Mouse (Mus musculus): Measurements from ENCODE around the gene Sco2. TPM values are rescaled to one million over a fixed set of nuclear protein-coding genes. Genes with fewer than 3 reads are reported as not detected.
A peak's percentile ranks its signal among the peaks of the same experiment; 100 is the strongest.

The Sco2 gene
- 15.9 and 19.1 TPM in 2 replicates for polyA plus RNA-seq (2015; fragmentation: Nextera tagmentation; extraction: Ambion mirVana)

DNA sequence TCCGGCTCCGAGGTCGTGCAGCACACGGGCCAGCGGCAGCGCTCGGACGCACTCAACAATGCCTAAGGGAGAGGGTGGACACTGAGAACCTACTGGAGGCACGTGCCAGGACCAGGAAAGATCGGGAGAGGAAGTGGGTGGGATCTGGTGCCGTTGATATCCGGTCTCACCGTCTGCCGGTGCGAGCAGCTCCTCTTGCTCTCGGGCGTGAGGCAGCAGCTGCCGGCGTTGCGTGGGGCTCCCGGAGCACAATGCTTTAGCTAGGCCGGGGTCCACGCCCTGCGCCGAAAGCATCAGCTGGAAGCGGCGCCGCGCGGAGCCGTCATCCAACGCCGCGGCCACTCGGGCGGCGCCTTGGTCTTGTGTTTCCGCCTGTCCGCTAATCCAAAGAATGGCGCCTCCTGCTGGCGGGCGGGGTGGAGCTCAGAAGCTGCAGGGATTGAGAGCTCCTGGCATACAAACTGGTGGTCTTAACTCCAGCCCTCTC, at the start of gene Sco2:
Gene Sco2 (minus strand): TSS at position 85 of the 487 bp plus-strand sequence.
- peak within 1 kb of the TSS; percentile 68 for H3K4me3 ChIP-seq (ENCODE audit: low read length)
- peaks cover 22% of the 10 kb centered on the region for H3K4me1 ChIP-seq (ENCODE audit: control insufficient read depth, insufficient read depth, low read length)
- H3K4me2 ChIP-seq (ENCODE audit: low read depth, low read length): peak within 1 kb of the TSS; percentile 75
- H3K9me3 ChIP-seq (ENCODE audit: control insufficient read depth, low read length): no peaks in the 10 kb centered on the region
- WGBS: under 1% methylated on average over 42 of the region's 42 CpGs
- peaks cover 29% of the 10 kb centered on the region for H3K27me3 ChIP-seq (replicated peaks; ENCODE audit: control insufficient read depth, insufficient read depth, low read length)
- peak; percentile 89 for ATAC-seq
- H3K36me3 ChIP-seq (ENCODE audit: control insufficient read depth, insufficient read depth, low read length): peaks cover 24% of the 10 kb centered on the region
- peak within 1 kb of the TSS; percentile 93 for H3K27ac ChIP-seq (ENCODE audit: low read length)
- H3K9ac ChIP-seq (ENCODE audit: low read depth, low read length): peak within 1 kb of the TSS; percentile 84

DNA sequence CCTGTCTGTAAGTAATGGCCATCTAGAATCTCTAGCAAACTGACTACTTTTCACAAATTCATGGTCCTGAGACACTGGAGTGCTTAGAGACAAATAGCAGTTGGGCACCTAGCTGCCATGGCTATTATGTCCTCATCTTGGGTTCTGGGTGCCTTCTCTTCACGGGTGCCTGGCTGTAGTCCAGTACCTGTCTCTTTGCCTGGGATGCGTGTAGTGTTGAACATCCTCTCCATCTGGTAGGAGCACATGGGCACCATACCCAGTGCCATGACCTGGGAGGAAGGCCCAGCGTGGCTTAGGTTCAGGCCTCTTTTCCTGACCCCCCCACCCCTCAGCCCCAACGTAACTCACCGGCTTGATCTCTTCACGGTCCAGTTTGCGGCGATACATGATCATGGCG, 48.3 kb upstream of the Sco2 start:
- H3K9ac ChIP-seq (ENCODE audit: low read depth, low read length): no peak overlapping the region
- no peaks in the 10 kb centered on the region for H3K27me3 ChIP-seq (replicated peaks; ENCODE audit: control insufficient read depth, insufficient read depth, low read length)
- H3K4me3 ChIP-seq (ENCODE audit: low read length): no peak overlapping the region
- no peak overlapping the region for H3K27ac ChIP-seq (ENCODE audit: low read length)
- H3K4me1 ChIP-seq (ENCODE audit: control insufficient read depth, insufficient read depth, low read length): 0 out of 2 replicates have a peak, but pooled peaks cover 3% of the 10 kb centered on the region
- no peak overlapping the region for H3K4me2 ChIP-seq (ENCODE audit: low read depth, low read length)
- H3K9me3 ChIP-seq (ENCODE audit: control insufficient read depth, low read length): no peaks in the 10 kb centered on the region
- no peak for ATAC-seq
- H3K36me3 ChIP-seq (ENCODE audit: control insufficient read depth, insufficient read depth, low read length): 0 out of 2 replicates have a peak, but pooled peaks cover 7% of the 10 kb centered on the region
- 96% methylated on average over 9 of the region's 9 CpGs for WGBS

DNA sequence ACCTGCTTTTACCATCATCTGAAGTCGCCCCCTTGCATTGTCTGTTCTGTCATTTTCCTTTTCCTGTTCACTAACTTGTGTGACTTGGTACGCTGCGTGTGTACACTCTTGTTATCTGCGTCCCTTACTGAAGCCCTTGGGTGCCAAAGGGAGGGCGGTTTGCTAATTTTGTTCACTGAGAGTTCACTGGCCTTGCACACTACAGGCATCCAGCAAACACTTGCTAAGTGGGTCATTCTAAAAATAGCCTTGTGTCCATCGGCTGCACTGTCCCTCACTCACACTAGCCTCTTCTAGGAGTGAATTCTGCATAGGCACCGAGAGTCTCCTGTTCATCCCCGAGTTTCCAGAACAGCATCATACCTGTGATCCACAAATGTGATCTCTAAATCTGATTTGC, 41.6 kb upstream of the Sco2 start:
- no peaks in the 10 kb centered on the region for H3K4me1 ChIP-seq (ENCODE audit: control insufficient read depth, insufficient read depth, low read length)
- no peak overlapping the region for H3K4me3 ChIP-seq (ENCODE audit: low read length)
- no peaks in the 10 kb centered on the region for H3K27me3 ChIP-seq (replicated peaks; ENCODE audit: control insufficient read depth, insufficient read depth, low read length)
- no peak overlapping the region for H3K4me2 ChIP-seq (ENCODE audit: low read depth, low read length)
- WGBS: 84% methylated on average over 8 of the region's 8 CpGs
- no peak for ATAC-seq
- H3K9me3 ChIP-seq (ENCODE audit: control insufficient read depth, low read length): no peaks in the 10 kb centered on the region
- H3K27ac ChIP-seq (ENCODE audit: low read length): no peak overlapping the region
- H3K36me3 ChIP-seq (ENCODE audit: control insufficient read depth, insufficient read depth, low read length): 0 out of 2 replicates have a peak, but pooled peaks cover 3% of the 10 kb centered on the region
- no peak overlapping the region for H3K9ac ChIP-seq (ENCODE audit: low read depth, low read length)

DNA sequence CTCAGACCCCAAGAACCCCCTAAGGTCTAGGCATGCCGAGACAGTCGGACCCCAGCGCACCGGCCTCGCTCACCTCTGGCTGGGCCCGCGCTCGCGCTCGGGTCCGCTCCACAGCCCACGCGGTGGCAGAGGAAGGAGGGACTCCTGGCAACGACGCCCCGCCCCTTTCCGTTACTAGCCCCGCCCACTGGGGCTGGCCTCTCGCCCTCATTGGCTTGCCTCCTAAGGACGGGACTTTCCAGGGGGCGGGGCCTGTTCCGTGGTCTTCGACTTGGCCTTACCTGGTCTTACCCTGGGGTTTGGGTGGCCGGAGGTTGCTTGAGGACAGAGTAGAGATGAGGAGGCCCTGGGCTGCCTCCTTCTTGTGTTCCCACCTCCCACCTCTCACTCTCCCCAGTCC, 36.5 kb upstream of the Sco2 start, which contains the start of gene Syce3:
Gene Syce3 (minus strand): TSS at position 386 of the 400 bp plus-strand sequence.
- H3K4me3 ChIP-seq (ENCODE audit: low read length): no peak within 1 kb of the TSS
- no peak within 1 kb of the TSS for H3K9ac ChIP-seq (ENCODE audit: low read depth, low read length)
- no peaks in the 10 kb centered on the region for H3K36me3 ChIP-seq (ENCODE audit: control insufficient read depth, insufficient read depth, low read length)
- no peaks in the 10 kb centered on the region for H3K27me3 ChIP-seq (replicated peaks; ENCODE audit: control insufficient read depth, insufficient read depth, low read length)
- no peak within 1 kb of the TSS for H3K4me2 ChIP-seq (ENCODE audit: low read depth, low read length)
- no peaks in the 10 kb centered on the region for H3K9me3 ChIP-seq (ENCODE audit: control insufficient read depth, low read length)
- no peak for ATAC-seq
- no peaks in the 10 kb centered on the region for H3K4me1 ChIP-seq (ENCODE audit: control insufficient read depth, insufficient read depth, low read length)
- H3K27ac ChIP-seq (ENCODE audit: low read length): no peak within 1 kb of the TSS
- 77% methylated on average over 24 of the region's 24 CpGs for WGBS

DNA sequence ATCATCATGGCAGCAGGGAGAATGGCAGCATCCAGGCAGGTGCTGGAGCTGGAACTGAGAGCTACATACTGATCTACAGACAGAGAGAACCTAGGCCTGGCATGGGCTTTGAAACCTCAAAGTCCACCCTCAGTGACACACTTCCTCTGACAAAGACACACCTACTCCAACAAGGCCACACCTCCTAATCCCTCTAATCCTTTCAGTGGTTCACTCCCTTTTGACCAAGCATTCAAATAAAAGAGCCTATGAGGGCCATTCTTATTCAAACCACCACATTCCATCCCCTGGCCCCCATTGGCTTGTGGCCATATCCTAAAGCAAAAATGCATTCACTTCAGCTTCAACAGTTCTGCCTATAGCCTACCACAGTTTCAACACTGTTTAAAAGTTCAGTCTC, 33.0 kb upstream of the Sco2 start:
- Histone ChIP-seq H3K9me3 (ENCODE audit: control insufficient read depth, low read length) (no peaks in the 10 kb centered on the region), H3K4me1 (ENCODE audit: control insufficient read depth, insufficient read depth, low read length) (no peaks in the 10 kb centered on the region), H3K4me2 (ENCODE audit: low read depth, low read length) (no peak overlapping the region), H3K27ac (ENCODE audit: low read length) (no peak overlapping the region), H3K27me3 (replicated peaks; ENCODE audit: control insufficient read depth, insufficient read depth, low read length) (no peaks in the 10 kb centered on the region), H3K36me3 (ENCODE audit: control insufficient read depth, insufficient read depth, low read length) (no peaks in the 10 kb centered on the region), H3K9ac (ENCODE audit: low read depth, low read length) (no peak overlapping the region), H3K4me3 (ENCODE audit: low read length) (no peak overlapping the region)
- ATAC-seq: no peak

DNA sequence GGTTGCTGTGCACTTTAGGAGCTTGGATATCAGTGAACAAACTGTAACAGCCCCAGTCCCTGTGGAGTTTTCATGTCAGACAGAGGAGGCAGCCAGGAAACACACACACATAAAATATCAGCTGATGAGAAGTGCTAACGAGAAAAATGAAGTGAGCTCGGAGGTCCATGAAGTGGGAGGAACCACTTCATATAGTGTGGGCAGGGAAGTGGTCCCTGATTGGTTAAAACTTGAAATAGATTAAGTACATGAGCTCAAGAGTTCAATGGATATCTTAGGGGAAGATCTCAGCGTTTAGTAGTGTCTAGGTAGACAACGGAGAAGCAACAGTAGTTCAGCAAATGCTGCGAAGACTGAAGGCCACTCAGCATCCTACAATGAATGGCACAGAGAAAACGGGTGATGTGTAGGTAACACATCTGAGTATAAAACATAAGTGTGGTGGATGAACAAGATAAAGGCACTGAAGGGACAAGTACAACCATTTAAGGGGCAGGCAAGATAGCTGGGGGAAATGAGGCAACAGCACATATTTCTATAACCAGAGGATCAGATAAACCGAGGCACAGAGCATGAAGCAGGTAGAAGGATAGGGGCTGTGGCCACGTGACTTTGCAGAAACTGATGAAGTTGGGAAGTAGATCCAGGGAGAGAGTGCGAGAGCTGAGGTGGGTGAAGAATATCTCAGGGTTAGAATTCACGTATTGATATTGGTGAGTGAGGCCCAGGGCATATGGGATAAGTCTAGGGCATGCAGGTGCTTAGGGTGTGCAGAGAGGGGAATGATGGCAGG, 31.4 kb upstream of the Sco2 start:
- 81% methylated on average over 10 of the region's 10 CpGs for WGBS
- Histone ChIP-seq H3K4me1 (ENCODE audit: control insufficient read depth, insufficient read depth, low read length) (no peaks in the 10 kb centered on the region), H3K27me3 (replicated peaks; ENCODE audit: control insufficient read depth, insufficient read depth, low read length) (no peaks in the 10 kb centered on the region), H3K4me2 (ENCODE audit: low read depth, low read length) (no peak overlapping the region), H3K9me3 (ENCODE audit: control insufficient read depth, low read length) (no peaks in the 10 kb centered on the region), H3K27ac (ENCODE audit: low read length) (no peak overlapping the region), H3K4me3 (ENCODE audit: low read length) (no peak overlapping the region), H3K9ac (ENCODE audit: low read depth, low read length) (no peak overlapping the region), H3K36me3 (ENCODE audit: control insufficient read depth, insufficient read depth, low read length) (no peaks in the 10 kb centered on the region)
- ATAC-seq: no peak

DNA sequence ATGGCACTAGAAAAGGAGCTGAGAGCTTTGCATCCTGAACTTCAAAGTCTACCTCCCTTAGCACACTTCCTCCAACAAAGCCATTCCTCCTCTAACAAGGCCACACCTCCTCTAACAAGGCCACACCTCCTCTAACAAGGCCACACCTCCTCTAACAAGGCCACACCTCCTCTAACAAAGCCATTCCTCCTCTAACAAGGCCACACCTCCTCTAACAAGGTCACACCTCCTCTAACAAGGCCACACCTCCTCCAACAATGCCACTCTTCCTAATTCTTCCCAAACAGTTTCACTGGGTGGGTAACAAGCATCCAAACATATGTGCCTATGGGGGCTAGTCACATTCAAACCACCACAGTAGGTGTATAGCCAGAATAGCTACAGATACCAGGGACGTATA, 28.8 kb upstream of the Sco2 start:
- Histone ChIP-seq H3K27ac (ENCODE audit: low read length) (no peak overlapping the region), H3K36me3 (ENCODE audit: control insufficient read depth, insufficient read depth, low read length) (no peaks in the 10 kb centered on the region), H3K9me3 (ENCODE audit: control insufficient read depth, low read length) (no peaks in the 10 kb centered on the region), H3K27me3 (replicated peaks; ENCODE audit: control insufficient read depth, insufficient read depth, low read length) (no peaks in the 10 kb centered on the region), H3K4me2 (ENCODE audit: low read depth, low read length) (no peak overlapping the region), H3K9ac (ENCODE audit: low read depth, low read length) (no peak overlapping the region), H3K4me3 (ENCODE audit: low read length) (no peak overlapping the region), H3K4me1 (ENCODE audit: control insufficient read depth, insufficient read depth, low read length) (peaks cover 2% of the 10 kb centered on the region; the same call in 1 of the 2 replicates)
- WGBS: 81% methylated on average over 1 of the region's 1 CpGs
- no peak for ATAC-seq

DNA sequence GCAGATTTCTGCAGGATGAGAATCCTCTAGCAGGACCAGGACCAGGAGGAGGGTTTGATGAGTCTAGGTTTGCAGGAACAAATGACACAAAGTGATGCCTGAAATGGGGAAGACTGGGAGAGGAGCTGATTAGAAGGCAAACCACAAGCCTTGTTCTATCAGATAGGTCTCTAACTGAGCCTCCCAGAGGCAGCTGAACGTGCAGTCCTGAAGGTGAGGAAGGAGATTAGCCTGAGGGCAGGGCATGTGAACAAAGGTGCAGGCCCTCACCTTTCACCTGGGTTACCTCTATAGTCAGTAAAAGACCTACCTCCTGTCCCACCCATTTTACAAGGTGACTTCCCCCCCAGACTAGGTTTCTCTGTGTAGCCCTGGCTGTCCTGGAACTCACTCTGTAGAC, 26.1 kb upstream of the Sco2 start:
- Histone ChIP-seq H3K4me3 (ENCODE audit: low read length) (no peak overlapping the region), H3K4me2 (ENCODE audit: low read depth, low read length) (no peak overlapping the region), H3K36me3 (ENCODE audit: control insufficient read depth, insufficient read depth, low read length) (no peaks in the 10 kb centered on the region), H3K4me1 (ENCODE audit: control insufficient read depth, insufficient read depth, low read length) (peaks cover 6% of the 10 kb centered on the region; the same call in 1 of the 2 replicates), H3K27me3 (replicated peaks; ENCODE audit: control insufficient read depth, insufficient read depth, low read length) (no peaks in the 10 kb centered on the region), H3K9me3 (ENCODE audit: control insufficient read depth, low read length) (no peaks in the 10 kb centered on the region), H3K9ac (ENCODE audit: low read depth, low read length) (no peak overlapping the region), H3K27ac (ENCODE audit: low read length) (no peak overlapping the region)
- 27% methylated on average over 1 of the region's 1 CpGs for WGBS
- peak; percentile 59; the same call in 1 of the 2 replicates for ATAC-seq

DNA sequence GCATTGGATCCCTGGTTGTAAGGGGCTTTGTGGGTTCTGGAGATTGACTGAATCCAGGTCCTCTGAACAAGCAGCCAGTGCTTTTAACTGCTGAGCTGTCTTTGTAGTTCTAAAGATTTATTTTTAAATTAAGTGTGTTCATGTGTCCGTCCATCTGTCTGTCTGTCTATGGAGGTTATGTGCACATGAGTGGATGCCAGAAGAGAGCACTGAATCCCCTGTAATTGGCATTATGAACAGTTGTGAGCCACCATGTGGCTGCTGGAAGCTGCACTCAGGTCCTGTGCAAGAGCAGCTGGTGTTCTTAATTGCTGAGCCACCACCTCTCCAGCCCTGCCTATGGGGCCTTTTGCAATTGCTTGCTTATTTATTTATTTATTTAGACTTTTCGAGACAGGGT, 24.5 kb upstream of the Sco2 start:
- ATAC-seq: no peak
- WGBS: 82% methylated on average over 2 of the region's 2 CpGs
- Histone ChIP-seq H3K36me3 (ENCODE audit: control insufficient read depth, insufficient read depth, low read length) (no peaks in the 10 kb centered on the region), H3K9me3 (ENCODE audit: control insufficient read depth, low read length) (no peaks in the 10 kb centered on the region), H3K27me3 (replicated peaks; ENCODE audit: control insufficient read depth, insufficient read depth, low read length) (no peaks in the 10 kb centered on the region), H3K4me2 (ENCODE audit: low read depth, low read length) (no peak overlapping the region), H3K4me3 (ENCODE audit: low read length) (no peak overlapping the region), H3K4me1 (ENCODE audit: control insufficient read depth, insufficient read depth, low read length) (peaks cover 6% of the 10 kb centered on the region; the same call in 1 of the 2 replicates), H3K9ac (ENCODE audit: low read depth, low read length) (no peak overlapping the region), H3K27ac (ENCODE audit: low read length) (no peak overlapping the region)

Data from intestine, embryonic 16.5 days (tissue).